7 mouse cellular contexts compared by ENCODE assay signal in genomic region chr9:121810081-121810821, GRCm38 (mm10). TPM values are rescaled to one million over a fixed set of nuclear protein-coding genes. Genes with fewer than 3 reads are reported as not detected.
A peak's percentile ranks its signal among the peaks of the same experiment; 100 is the strongest.
DNase-seq lines count a peak whose midpoint lies in the region.

No protein-coding gene starts in this region.

- intact Hi-C loops in left cerebral cortex, postnatal 10 days (cut with DNase I), result no loop called here
- intact Hi-C loops in gastrocnemius, postnatal 36 days (cut with DNase I), result no loop called here

- peak; percentile 72 for DNase-seq in Muller cell, postnatal 12 days (ENCODE audit: inconsistent ontology term)
- peak; percentile 95 for DNase-seq in brain, adult 2 months (ENCODE audit: low read depth, low spot score)
- peak; percentile 53 to 64 for DNase-seq in frontal cortex, postnatal 14 days (ENCODE audit: low spot score in 2 of 2)
- DNase-seq in left cerebral cortex, postnatal 10 days (ENCODE audit: extremely low spot score in 1 of 2, low spot score in 2 of 2), result peak; percentile 70 to 85
- DNase-seq in retina, embryonic 14.5 days (ENCODE audit: low spot score), result peak; percentile 66
- no peak for DNase-seq in T-cell, adult 2 months (ENCODE audit: low spot score)
- no peak for DNase-seq in gastrocnemius, postnatal 36 days

RNA-seq across cellular contexts. Expression of gene Hhatl, which starts 17.9 kb away (rescaled TPM):
- 1 to 10 TPM; 3.8 TPM for total RNA-seq in left cerebral cortex, postnatal 10 days (2021)
- total RNA-seq in gastrocnemius, postnatal 36 days (2021), result 100 to 1,000 TPM; 157 to 170 TPM

RNA-seq across cellular contexts. Expression of gene Ccdc13, which starts 29.0 kb away (rescaled TPM):
- total RNA-seq in left cerebral cortex, postnatal 10 days (2021), result 1 to 10 TPM; 9.0 to 9.3 TPM
- total RNA-seq in gastrocnemius, postnatal 36 days (2021), result under 1 TPM in 1 of 2 experiments, not detected in 1; 0.17 TPM

RNA-seq across cellular contexts. Expression of gene Klhl40, which starts 32.8 kb away (rescaled TPM):
- 1 to 10 TPM; 3.3 to 3.5 TPM for total RNA-seq in left cerebral cortex, postnatal 10 days (2021)
- total RNA-seq in gastrocnemius, postnatal 36 days (2021), result 100 to 1,000 TPM; 113 to 117 TPM

RNA-seq across cellular contexts. Expression of gene Higd1a, which starts 47.9 kb away (rescaled TPM):
- total RNA-seq in left cerebral cortex, postnatal 10 days (2021), result 10 to 100 TPM; 97.0 to 99.0 TPM
- 10 to 100 TPM; 96.5 to 97.5 TPM for total RNA-seq in gastrocnemius, postnatal 36 days (2021)

RNA-seq across cellular contexts. Expression of gene Zfp651, which starts 51.1 kb away (rescaled TPM):
- 100 to 1,000 TPM; 105 to 110 TPM for total RNA-seq in left cerebral cortex, postnatal 10 days (2021)
- total RNA-seq in gastrocnemius, postnatal 36 days (2021), result 100 to 1,000 TPM in 1 of 2 experiments, 10 to 100 TPM in 1; 98.5 to 111 TPM

Comparison
In these comparisons a context has a peak if more than half of its experiments do, and no peak if none do; other contexts are left out.
1. DNase-seq: peak in Muller cell, postnatal 12 days (single experiment), brain, adult 2 months (single experiment), frontal cortex, postnatal 14 days (2 of 2), left cerebral cortex, postnatal 10 days (2 of 2) and retina, embryonic 14.5 days (single experiment); none in T-cell, adult 2 months (single experiment) and gastrocnemius, postnatal 36 days (0 of 2).
2. RNA of gene Hhatl, which starts 17.9 kb away (total RNA-seq): 157 to 170 TPM in gastrocnemius, postnatal 36 days; 3.8 TPM in left cerebral cortex, postnatal 10 days; every median in the first group is over 10 times any median in the second.
3. RNA of gene Ccdc13, which starts 29.0 kb away (total RNA-seq): 9.0 to 9.3 TPM in left cerebral cortex, postnatal 10 days; 0.17 TPM in gastrocnemius, postnatal 36 days; every median in the first group is over 4 times any median in the second.
4. RNA of gene Klhl40, which starts 32.8 kb away (total RNA-seq): 113 to 117 TPM in gastrocnemius, postnatal 36 days; 3.3 to 3.5 TPM in left cerebral cortex, postnatal 10 days; every median in the first group is over 10 times any median in the second.